Mouse (Mus musculus): Measurements from ENCODE around the gene Dpp7. TPM values are rescaled to one million over a fixed set of nuclear protein-coding genes. Genes with fewer than 3 reads are reported as not detected.

The Dpp7 gene
- total RNA-seq, 2 experiments from 2014 or later, result 24.7 to 28.5 TPM

GRCm38 (mm10) chr2:25320084-25320483 is 36.1 kb downstream of the Dpp7 start:
- no peak for DNase-seq (ENCODE audit: extremely low spot score in 1 of 2, low spot score in 2 of 2)
- intact Hi-C loops (cut with DNase I), result no loop called here

- DNase-seq (ENCODE audit: extremely low spot score in 1 of 2, low spot score in 2 of 2), result peak; percentile 88
- intact Hi-C loops (cut with DNase I), result no loop called here
Observed at GRCm38 (mm10) chr2:25318971-25319773, 37.0 kb downstream of the Dpp7 start, which contains the start of gene Grin1. Grin1 (minus strand) TSS chr2:25319187.

- no peak for DNase-seq (ENCODE audit: extremely low spot score in 1 of 2, low spot score in 2 of 2)
- intact Hi-C loops (cut with DNase I), result no loop called here
Observed at GRCm38 (mm10) chr2:25318119-25318966, 37.8 kb downstream of the Dpp7 start.

GRCm38 (mm10) chr2:25311491-25311891 is 44.7 kb downstream of the Dpp7 start:
- intact Hi-C loops (cut with DNase I), result no loop called here
- no peak for DNase-seq (ENCODE audit: extremely low spot score in 1 of 2, low spot score in 2 of 2)

- no peak for DNase-seq (ENCODE audit: extremely low spot score in 1 of 2, low spot score in 2 of 2)
- intact Hi-C loops (cut with DNase I), result no loop called here
Observed at GRCm38 (mm10) chr2:25310969-25311368, 45.2 kb downstream of the Dpp7 start.

- no peak for DNase-seq (ENCODE audit: extremely low spot score in 1 of 2, low spot score in 2 of 2)
- intact Hi-C loops (cut with DNase I), result no loop called here
Observed at GRCm38 (mm10) chr2:25310180-25310579, 46.0 kb downstream of the Dpp7 start.

- intact Hi-C loops (cut with DNase I), result no loop called here
- DNase-seq (ENCODE audit: extremely low spot score in 1 of 2, low spot score in 2 of 2), result no peak
Observed at GRCm38 (mm10) chr2:25305587-25306359, 50.4 kb downstream of the Dpp7 start.

GRCm38 (mm10) chr2:25304657-25305541 is 51.3 kb downstream of the Dpp7 start:
- intact Hi-C loops (cut with DNase I), result no loop called here
- peak in 1 of 2 experiments; percentile 73 for DNase-seq (ENCODE audit: extremely low spot score in 1 of 2, low spot score in 2 of 2)

- DNase-seq (ENCODE audit: extremely low spot score in 1 of 2, low spot score in 2 of 2), result peak in 1 of 2 experiments; percentile 28
- intact Hi-C loops (cut with DNase I), result no loop called here
Observed at GRCm38 (mm10) chr2:25303931-25304656, 52.1 kb downstream of the Dpp7 start.

GRCm38 (mm10) chr2:25303452-25303851 is 52.7 kb downstream of the Dpp7 start:
- no peak for DNase-seq (ENCODE audit: extremely low spot score in 1 of 2, low spot score in 2 of 2)
- intact Hi-C loops (cut with DNase I), result no loop called here

Other genes with a start within 250 kb of the Dpp7 start
- 10 to 100 TPM; 34.5 to 41.9 TPM for gene Nrarp, start 175.6 kb downstream of the Dpp7 start, total RNA-seq (2021)
- 1 to 10 TPM; 1.8 to 1.9 TPM for gene Tor4a, start 159.5 kb downstream of the Dpp7 start, total RNA-seq (2021)
- gene Nelfb, start 144.9 kb downstream of the Dpp7 start, total RNA-seq (2021), result 10 to 100 TPM; 51.1 to 56.9 TPM
- gene Stpg3, start 141.7 kb downstream of the Dpp7 start, total RNA-seq (2021), result not detected
- gene Fam166a, start 137.6 kb downstream of the Dpp7 start, total RNA-seq (2021), result not detected
- 100 to 1,000 TPM; 484 to 492 TPM for gene Tubb4b, start 131.7 kb downstream of the Dpp7 start, total RNA-seq (2021)
- not detected for gene Slc34a3, start 122.0 kb downstream of the Dpp7 start, total RNA-seq (2021)
- gene Rnf224, start 119.6 kb downstream of the Dpp7 start, total RNA-seq (2021), result not detected
- 100 to 1,000 TPM; 229 to 231 TPM for gene Rnf208, start 114.1 kb downstream of the Dpp7 start, total RNA-seq (2021)
- gene Cysrt1, start 113.9 kb downstream of the Dpp7 start, total RNA-seq (2021), result not detected
- gene AL732309.1, start 109.5 kb downstream of the Dpp7 start, total RNA-seq (2021), result 1 to 10 TPM in 1 of 2 experiments, not detected in 1; 2.4 TPM
- 10 to 100 TPM; 30.5 to 31.4 TPM for gene Tmem203, start 100.9 kb downstream of the Dpp7 start, total RNA-seq (2021)
- 10 to 100 TPM; 10.8 to 14.6 TPM for gene Tprn, start 93.7 kb downstream of the Dpp7 start, total RNA-seq (2021)
- gene Ssna1, start 83.9 kb downstream of the Dpp7 start, total RNA-seq (2021), result 10 to 100 TPM; 72.1 to 81.0 TPM
- 10 to 100 TPM; 79.7 to 85.1 TPM for gene Anapc2, start 83.9 kb downstream of the Dpp7 start, total RNA-seq (2021)
- not detected for gene Tmem210, start 68.2 kb downstream of the Dpp7 start, total RNA-seq (2021)
- gene Lrrc26, start 66.4 kb downstream of the Dpp7 start, total RNA-seq (2021), result not detected
- gene Grin1, start 37.2 kb downstream of the Dpp7 start, total RNA-seq (2021), result 100 to 1,000 TPM; 386 to 400 TPM
- gene Man1b1, start 24.0 kb downstream of the Dpp7 start, total RNA-seq (2021), result 10 to 100 TPM; 57.6 to 64.0 TPM
- 10 to 100 TPM in 1 of 2 experiments, 1 to 10 TPM in 1; 6.3 to 12.1 TPM for gene Uap1l1, start 9.3 kb upstream of the Dpp7 start, total RNA-seq (2021)
- 1 to 10 TPM; 9.6 to 9.9 TPM for gene Sapcd2, start 16.0 kb upstream of the Dpp7 start, total RNA-seq (2021)
- gene Entpd2, start 39.5 kb upstream of the Dpp7 start, total RNA-seq (2021), result 10 to 100 TPM; 12.2 to 15.6 TPM
- 100 to 1,000 TPM; 401 to 408 TPM for gene Npdc1, start 43.0 kb upstream of the Dpp7 start, total RNA-seq (2021)
- gene Fut7, start 66.9 kb upstream of the Dpp7 start, total RNA-seq (2021), result under 1 TPM; 0.22 to 0.41 TPM
- 100 to 1,000 TPM; 113 to 121 TPM for gene Abca2, start 72.3 kb upstream of the Dpp7 start, total RNA-seq (2021)
- gene Clic3, start 100.5 kb upstream of the Dpp7 start, total RNA-seq (2021), result under 1 TPM in 1 of 2 experiments, not detected in 1; 0.87 TPM
- 10 to 100 TPM; 72.0 to 79.5 TPM for gene Paxx, start 104.7 kb upstream of the Dpp7 start, total RNA-seq (2021)
- gene Ptgds, start 113.7 kb upstream of the Dpp7 start, total RNA-seq (2021), result 1,000 to 10,000 TPM; 1,004 to 1,053 TPM
- not detected for gene Lcn12, start 137.6 kb upstream of the Dpp7 start, total RNA-seq (2021)
- gene Fbxw5, start 144.4 kb upstream of the Dpp7 start, total RNA-seq (2021), result 100 to 1,000 TPM; 127 TPM
- gene C8g, start 145.4 kb upstream of the Dpp7 start, total RNA-seq (2021), result 1 to 10 TPM; 1.2 to 2.3 TPM
- gene Traf2, start 190.6 kb upstream of the Dpp7 start, total RNA-seq (2021), result 1 to 10 TPM; 7.8 to 8.6 TPM
- gene Edf1, start 201.5 kb upstream of the Dpp7 start, total RNA-seq (2021), result 100 to 1,000 TPM; 181 to 191 TPM
- 1 to 10 TPM; 1.7 to 2.2 TPM for gene Mamdc4, start 218.5 kb upstream of the Dpp7 start, total RNA-seq (2021)
- 100 to 1,000 TPM; 103 to 105 TPM for gene Phpt1, start 218.9 kb upstream of the Dpp7 start, total RNA-seq (2021)
- gene Ajm1, start 225.4 kb upstream of the Dpp7 start, total RNA-seq (2021), result 100 to 1,000 TPM; 104 to 108 TPM

Data from left cerebral cortex, postnatal 10 days (tissue).